Mouse (Mus musculus) CD8-positive naive resting alpha-beta T cell, adult 2 months (primary cell): Measurements from ENCODE around the gene Cdc42bpg.
"Not testable (repeated sequence)": the region's sequence is repeated elsewhere in the genome, so short reads cannot be mapped to it uniquely, and the experiment has no call there.

ENCODE experiments used
- DNase-seq, 2 experiments: peaks; one replicate each; pipeline ENCODE4 v3.0.0; 2022; ENCODE audit warnings: low read depth in 2 of 2, low spot score in 2 of 2

The Cdc42bpg gene

DNA sequence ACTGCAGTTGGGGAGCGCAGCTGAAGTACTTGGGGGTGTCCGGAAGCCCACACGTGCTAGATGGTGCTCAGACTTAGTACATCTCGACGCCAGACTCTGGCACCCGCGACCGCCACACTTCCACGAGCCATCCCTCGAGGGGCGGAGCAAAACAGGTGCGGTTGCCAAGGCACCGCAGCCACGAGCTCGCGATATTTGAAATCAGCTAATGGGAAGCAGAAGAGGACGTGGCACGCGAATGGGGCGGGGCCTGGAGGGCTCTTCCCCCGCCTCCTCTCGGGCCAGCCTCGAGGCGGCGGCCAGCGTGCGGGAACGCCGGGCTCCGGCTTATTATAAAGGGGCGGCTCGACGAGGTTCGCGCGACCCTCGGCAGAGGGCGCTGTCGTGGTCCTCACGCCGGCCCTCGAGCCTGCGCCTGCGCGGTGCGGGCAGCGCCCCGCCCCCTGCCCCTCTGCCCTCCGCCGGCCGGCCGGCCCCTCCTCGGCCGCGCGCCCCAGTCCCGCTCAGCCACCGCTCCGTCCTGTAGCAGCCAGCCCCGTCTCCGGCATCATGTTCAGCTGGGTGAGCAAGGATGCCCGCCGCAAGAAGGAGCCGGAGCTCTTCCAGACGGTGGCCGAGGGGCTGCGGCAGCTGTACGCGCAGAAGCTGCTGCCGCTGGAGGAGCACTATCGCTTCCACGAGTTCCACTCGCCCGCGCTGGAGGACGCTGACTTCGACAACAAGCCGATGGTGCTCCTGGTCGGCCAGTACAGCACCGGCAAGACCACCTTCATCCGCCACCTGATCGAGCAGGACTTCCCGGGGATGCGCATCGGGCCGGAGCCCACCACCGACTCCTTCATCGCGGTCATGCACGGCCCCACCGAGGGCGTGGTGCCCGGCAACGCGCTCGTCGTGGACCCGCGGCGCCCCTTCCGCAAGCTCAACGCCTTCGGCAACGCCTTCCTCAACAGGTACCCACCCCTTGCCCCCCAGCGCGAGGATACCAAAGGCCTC, 29.5 kb upstream of the Cdc42bpg start, which contains the start of gene Ehd1:
TSS of gene Ehd1 (plus strand) at position 300 of the 996 bp plus-strand sequence.
- peak; percentile 91 to 92 for DNase-seq

GRCm38 (mm10) chr19:6277661-6278438, 28.4 kb upstream of the Cdc42bpg start:
- peak in 1 of 2 experiments; percentile 33 for DNase-seq

DNA sequence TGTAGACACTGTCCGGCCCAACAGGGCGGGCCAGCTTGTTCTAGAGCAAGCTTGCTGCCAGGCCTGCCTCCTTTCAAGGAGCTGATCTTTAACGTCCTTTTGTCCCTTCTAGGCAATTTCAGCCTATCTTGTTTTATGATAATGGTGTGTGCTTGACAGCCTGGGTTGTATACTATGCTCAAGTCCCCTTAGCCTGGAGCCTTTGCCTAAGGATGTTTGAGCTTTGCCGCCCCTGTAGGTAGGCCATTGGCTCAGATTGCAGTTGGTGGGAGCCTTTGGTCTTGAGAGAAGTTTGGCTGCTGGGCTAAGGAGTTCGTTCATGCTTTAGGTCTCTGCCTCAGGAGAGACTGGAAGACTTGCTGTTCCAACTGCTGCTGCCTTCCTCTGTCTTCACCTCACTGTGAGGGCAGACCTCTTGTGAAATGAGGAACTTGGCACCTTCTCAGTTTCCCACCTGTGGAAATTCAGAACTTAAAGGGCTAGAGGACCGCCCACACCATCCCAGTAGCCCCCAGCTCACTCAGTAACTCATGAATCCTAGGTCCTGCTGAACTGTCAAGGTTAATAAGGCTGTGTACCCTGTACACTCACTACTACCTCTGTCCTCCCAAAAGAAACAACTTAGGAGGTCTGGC, 27.7 kb upstream of the Cdc42bpg start:
- DNase-seq, result no peak

DNA sequence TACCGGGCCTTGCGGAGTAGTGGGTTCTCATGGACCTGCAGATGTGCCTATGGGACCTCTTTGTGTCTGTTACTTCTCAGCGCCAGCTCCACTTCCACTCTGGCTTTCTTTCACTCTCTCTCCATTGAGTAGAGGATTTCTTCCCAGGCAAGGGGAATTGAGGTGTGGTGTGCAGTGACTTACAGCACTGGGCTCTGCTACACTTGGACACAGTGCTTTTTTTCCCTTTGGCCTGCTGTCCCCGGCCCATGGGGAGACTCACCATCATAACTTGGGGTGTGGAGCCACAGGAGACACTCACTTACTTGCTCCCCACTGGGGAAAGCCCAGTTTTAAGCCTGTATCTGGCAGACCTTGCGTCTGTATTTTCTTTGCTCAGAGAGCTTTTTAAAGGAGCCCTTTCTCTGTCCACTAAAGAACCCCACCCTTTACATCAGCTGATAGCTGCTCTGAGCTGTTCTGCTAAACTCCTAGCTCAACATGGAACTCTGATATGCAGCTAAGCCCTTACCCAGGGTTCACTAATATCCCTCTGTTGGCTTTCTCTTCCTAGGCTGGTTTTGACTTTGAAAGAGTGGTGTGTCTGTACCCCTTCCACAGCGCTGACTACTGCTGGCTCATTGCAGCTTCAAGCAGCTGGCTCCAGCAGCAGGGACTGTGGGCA, 26.6 kb upstream of the Cdc42bpg start:
- no peak for DNase-seq

DNA sequence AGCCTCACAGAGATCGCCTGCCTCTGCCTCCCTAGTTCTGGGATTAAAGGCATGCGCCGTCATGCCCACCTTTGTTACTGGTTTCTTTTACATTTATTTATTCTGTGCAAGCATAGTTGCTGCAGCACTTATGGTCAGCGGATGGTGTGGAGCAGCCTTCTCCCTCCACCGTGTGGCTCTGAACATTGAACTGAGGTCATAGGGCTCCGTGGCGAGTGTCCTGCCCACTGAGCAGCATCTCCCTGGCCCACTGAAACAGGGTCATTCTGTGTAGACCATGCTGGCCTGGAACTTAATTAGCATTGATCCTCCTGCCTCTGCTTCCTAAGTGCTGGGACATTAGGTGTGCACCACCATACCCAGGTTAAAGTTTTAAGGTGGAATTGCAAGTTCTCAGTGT, 25.7 kb upstream of the Cdc42bpg start:
- DNase-seq, result no peak

DNA sequence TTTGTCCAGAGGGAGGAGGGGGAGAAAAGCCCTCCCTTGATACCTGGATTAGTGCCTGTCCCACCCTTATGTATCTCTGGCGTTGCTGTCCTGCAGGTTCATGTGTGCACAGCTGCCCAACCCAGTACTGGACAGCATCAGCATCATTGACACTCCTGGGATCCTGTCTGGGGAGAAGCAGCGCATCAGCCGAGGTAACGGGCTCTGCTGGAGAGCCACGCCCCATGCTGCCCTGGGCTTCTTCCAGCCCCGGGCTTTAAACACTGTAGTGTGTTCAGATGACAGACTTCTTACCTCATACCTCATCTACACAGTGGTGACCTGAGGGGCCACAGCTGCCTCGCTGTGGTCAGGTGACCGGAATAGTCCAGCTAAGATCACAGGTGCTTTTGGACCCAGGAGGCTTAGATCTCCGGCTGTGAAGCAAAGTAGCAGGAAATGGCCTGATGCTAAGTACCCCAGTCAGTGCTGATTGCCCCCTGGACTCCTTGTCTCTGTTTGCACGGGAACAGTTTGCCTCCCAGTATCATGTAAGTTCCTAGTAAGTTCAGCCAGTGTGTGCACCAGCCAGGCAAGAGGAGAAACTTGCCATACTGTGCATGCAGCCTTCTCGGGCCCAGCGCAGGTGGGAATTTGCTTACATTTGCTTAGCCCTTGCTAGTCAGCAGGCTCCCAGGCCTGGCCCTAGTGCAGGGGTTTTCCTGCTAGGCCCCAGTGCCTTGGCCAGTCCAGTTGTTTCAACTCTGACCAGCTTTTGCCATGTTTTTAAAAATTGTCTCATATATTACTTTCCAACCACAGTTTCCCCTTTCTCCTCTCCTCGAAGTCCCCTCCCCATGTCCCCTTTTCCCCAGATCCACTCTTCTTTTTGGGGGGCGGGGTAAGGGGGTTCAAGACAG, 24.9 kb upstream of the Cdc42bpg start:
- no peak for DNase-seq

GRCm38 (mm10) chr19:6283001-6283400, 23.3 kb upstream of the Cdc42bpg start:
- no peak for DNase-seq

DNA sequence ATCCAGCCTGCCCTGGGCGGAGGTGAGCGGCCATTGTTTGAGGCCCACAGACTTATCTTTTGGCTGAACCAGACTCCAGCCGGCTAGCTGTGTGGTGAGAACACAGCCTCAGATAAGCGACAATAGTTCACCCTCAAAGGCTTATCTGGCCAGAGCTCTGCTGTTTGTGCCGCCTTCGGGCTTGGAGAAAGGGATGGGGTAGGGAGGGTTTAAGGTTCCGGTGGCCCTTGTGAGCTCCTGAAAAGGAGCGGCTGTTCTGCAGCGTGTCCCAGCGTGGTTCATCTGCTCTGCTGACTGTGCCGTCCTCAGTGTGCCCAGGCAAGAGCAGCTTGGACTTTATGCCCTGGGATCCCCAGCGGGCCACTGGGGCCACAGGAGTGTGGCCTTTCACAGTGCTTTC, 21.8 kb upstream of the Cdc42bpg start:
- DNase-seq, result no peak

DNA sequence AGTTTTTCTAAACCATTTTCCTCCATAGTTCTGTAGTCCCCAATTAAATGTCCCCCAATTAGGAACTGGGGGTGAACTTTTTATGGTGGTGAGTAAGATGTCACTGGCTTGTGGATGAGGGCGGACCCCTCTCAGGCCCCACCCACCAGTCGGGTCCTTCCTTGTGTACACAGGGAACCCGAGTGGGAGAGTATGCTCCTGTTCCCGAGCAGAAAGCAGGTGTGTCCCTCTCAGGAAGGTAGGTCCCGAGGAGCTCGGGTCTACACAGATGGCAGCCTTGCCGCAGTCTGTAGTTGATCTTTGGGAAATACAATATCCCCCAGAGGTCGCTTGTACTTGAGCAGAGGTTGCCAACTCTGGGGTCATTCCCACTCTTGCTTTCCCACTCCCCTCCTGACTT, 21.0 kb upstream of the Cdc42bpg start:
- DNase-seq, result no peak

- no peak for DNase-seq
Measured at GRCm38 (mm10) chr19:6285632-6286433, 20.4 kb upstream of the Cdc42bpg start.

- DNase-seq, result no peak
Measured at GRCm38 (mm10) chr19:6286434-6287401, 19.5 kb upstream of the Cdc42bpg start.

DNA sequence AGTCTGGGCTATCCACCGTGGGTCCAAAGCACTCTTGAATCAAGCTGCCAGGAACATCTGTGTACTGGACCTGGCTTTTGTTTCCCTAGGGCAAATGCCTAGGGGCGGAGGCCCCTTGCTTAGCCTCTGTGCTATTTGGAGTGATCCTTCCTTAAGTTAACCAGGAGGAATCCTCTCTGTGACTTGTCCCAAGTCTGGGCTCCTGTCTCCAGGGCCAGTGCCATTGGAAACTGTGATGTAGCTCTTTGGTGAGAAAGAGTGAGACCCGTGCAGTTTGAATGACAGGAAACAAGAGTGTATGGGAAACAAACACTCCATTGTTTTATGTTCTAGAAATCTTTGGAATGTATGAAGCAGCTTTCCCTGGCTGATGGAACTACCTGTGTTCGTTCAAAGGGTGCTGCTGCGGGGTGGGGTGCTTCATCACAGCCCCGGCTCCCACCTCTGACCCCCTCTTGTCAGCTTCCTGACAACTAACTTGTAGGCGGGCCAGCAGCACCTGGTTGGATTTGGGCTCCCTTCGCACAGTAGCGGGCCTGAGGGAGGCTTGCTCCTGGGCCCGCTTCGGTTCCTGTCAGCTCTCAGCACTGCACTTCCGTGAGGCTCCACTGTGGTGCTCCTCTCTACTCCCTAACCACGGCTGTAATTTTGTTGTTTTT, 17.9 kb upstream of the Cdc42bpg start:
- no peak for DNase-seq

DNA sequence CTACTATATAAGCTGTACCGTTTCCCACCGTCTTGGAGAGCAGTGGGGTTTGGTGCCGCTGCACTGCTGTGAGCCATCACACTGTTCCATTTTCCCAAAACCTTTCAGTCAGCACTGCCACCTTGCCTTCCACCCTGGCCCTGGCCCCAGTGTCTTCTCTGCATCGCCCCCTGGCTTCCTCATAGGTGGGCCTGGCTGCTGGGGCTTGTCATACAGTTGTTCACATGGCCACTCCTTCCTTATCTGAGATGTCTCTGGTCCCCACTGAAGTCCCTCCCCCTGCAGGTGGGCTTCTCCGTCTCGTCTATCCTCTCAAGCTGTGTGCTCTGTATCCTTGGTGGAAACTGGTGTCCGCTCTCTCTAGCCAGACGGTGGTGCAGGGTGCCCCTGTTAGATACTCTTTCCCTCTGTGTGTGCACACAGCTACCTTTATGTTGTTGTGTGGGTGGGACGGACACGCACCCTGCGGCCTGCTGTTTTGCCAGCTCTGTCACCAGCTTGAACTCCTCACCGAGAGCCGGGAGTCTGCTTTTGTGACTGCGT, 16.5 kb upstream of the Cdc42bpg start:
- no peak for DNase-seq

DNA sequence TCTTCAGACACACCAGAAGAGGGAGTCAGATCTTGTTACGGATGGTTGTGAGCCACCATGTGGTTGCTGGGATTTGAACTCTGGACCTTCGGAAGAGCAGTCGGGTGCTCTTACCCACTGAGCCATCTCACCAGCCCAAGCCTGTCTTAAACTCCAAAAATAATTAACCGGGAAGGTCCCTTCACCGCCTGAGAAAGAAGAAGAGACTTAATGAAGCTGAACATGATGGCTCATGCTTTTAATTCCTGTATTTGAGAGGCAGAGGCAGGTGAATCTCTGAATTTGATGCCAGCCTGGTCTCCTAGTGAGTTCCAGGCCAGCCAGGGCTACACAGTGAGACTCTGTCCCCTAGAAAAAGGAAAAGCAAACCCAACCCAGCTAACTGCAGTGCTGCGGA, 15.5 kb upstream of the Cdc42bpg start:
- not testable (repeated sequence) for DNase-seq

- no peak for DNase-seq
Measured at GRCm38 (mm10) chr19:6291117-6291781, 15.0 kb upstream of the Cdc42bpg start.

- DNase-seq, result no peak
Measured at GRCm38 (mm10) chr19:6292262-6292661, 14.0 kb upstream of the Cdc42bpg start.

- no peak for DNase-seq
Measured at GRCm38 (mm10) chr19:6294301-6294700, 12.0 kb upstream of the Cdc42bpg start.
